Mouse (Mus musculus): ENCODE data around the gene Alg5. TPM values are rescaled to one million over a fixed set of nuclear protein-coding genes. Genes with fewer than 3 reads are reported as not detected.
"Not testable (repeated sequence)": the region's sequence is repeated elsewhere in the genome, so short reads cannot be mapped to it uniquely, and the experiment has no call there.

The Alg5 gene
- polyA plus RNA-seq, 3 experiments from 2014 or later = 71.1 to 93.1 (median 79.9) TPM

- ATAC-seq = no peak
These were observed 2.0 kb downstream of the Alg5 start for GRCm38 (mm10) chr3:54737317-54737716.

- ATAC-seq = no peak
These were observed 6.6 kb downstream of the Alg5 start for GRCm38 (mm10) chr3:54741965-54742364.

GRCm38 (mm10) chr3:54745799-54746198 is 10.5 kb downstream of the Alg5 start:
- peak; percentile 28 for ATAC-seq

GRCm38 (mm10) chr3:54753411-54753810 is 18.1 kb downstream of the Alg5 start:
- no peak for ATAC-seq

- no peak for ATAC-seq
These were observed 20.1 kb downstream of the Alg5 start, which contains the start of gene Smad9 for GRCm38 (mm10) chr3:54755145-54756041. TSS of gene Smad9 (plus strand) at chr3:54755582.

GRCm38 (mm10) chr3:54756058-54756457 is 20.7 kb downstream of the Alg5 start:
- ATAC-seq = no peak

- ATAC-seq = no peak
These were observed 22.1 kb downstream of the Alg5 start for GRCm38 (mm10) chr3:54757446-54757845.

GRCm38 (mm10) chr3:54759211-54759610 is 23.9 kb downstream of the Alg5 start:
- no peak for ATAC-seq

GRCm38 (mm10) chr3:54760321-54761115 is 25.2 kb downstream of the Alg5 start:
- ATAC-seq = no peak

GRCm38 (mm10) chr3:54761258-54761657 is 25.9 kb downstream of the Alg5 start:
- ATAC-seq = no peak

- ATAC-seq = no peak
These were observed 29.1 kb downstream of the Alg5 start for GRCm38 (mm10) chr3:54764418-54764817.

GRCm38 (mm10) chr3:54765521-54765920 is 30.2 kb downstream of the Alg5 start:
- not testable (repeated sequence) for ATAC-seq

- ATAC-seq = no peak
These were observed 30.7 kb downstream of the Alg5 start for GRCm38 (mm10) chr3:54766034-54766433.

- no peak for ATAC-seq
These were observed 31.5 kb downstream of the Alg5 start for GRCm38 (mm10) chr3:54766811-54767210.

- ATAC-seq = no peak
These were observed 33.3 kb downstream of the Alg5 start for GRCm38 (mm10) chr3:54768592-54768991.

GRCm38 (mm10) chr3:54769349-54770275 is 34.3 kb downstream of the Alg5 start:
- ATAC-seq = no peak

GRCm38 (mm10) chr3:54773613-54774012 is 38.3 kb downstream of the Alg5 start:
- ATAC-seq = no peak

- ATAC-seq = no peak
These were observed 40.8 kb downstream of the Alg5 start for GRCm38 (mm10) chr3:54775989-54776631.

- no peak for ATAC-seq
These were observed 55.3 kb downstream of the Alg5 start for GRCm38 (mm10) chr3:54790601-54791000.

GRCm38 (mm10) chr3:54791822-54792677 is 56.7 kb downstream of the Alg5 start:
- no peak for ATAC-seq

GRCm38 (mm10) chr3:54793762-54794161 is 58.4 kb downstream of the Alg5 start:
- no peak for ATAC-seq
